Mouse (Mus musculus) midbrain, embryonic 16.5 days (tissue): ENCODE measurements around the gene Paqr7. TPM values are rescaled to one million over a fixed set of nuclear protein-coding genes. Genes with fewer than 3 reads are reported as not detected.
A peak's percentile ranks its signal among the peaks of the same experiment; 100 is the strongest.

Source experiments
- ATAC-seq: fragments of 200-750 bp; cut with Nextera tagmentation; 2 replicates; pipeline ENCODE4 v1.8.0; 2017; ENCODE audit warnings: moderate TSS enrichment
- H3K27ac ChIP-seq: fragments of 300-500 bp; sonication (generic); 2 replicates; pipeline ENCODE4 v1.5.1; 2014; ENCODE audit warnings: mild to moderate bottlenecking, low read length, mixed read lengths
- H3K27me3 ChIP-seq: fragments of 300-500 bp; sonication (generic); 2 replicates; pipeline ENCODE4 v1.6.1; 2014; ENCODE audit warnings: low read depth, low read length, mixed read lengths; ENCODE audit not compliant: control insufficient read depth, insufficient read depth
- H3K36me3 ChIP-seq: fragments of 300-500 bp; sonication (generic); 2 replicates; pipeline ENCODE4 v1.6.1; 2014; ENCODE audit warnings: mild to moderate bottlenecking, low read length, moderate library complexity, mixed read lengths; ENCODE audit not compliant: control insufficient read depth, insufficient read depth
- H3K4me1 ChIP-seq: fragments of 300-500 bp; sonication (generic); 2 replicates; pipeline ENCODE4 v1.6.1; 2014; ENCODE audit warnings: mild to moderate bottlenecking, low read length, mixed read lengths; ENCODE audit not compliant: control insufficient read depth, insufficient read depth
- H3K4me2 ChIP-seq: fragments of 300-500 bp; sonication (generic); 2 replicates; pipeline ENCODE4 v1.6.1; 2014; ENCODE audit warnings: mild to moderate bottlenecking, low read length, mixed read lengths
- H3K4me3 ChIP-seq: fragments of 300-500 bp; sonication (generic); 2 replicates; pipeline ENCODE4 v1.5.1; 2014; ENCODE audit warnings: low read depth, mild to moderate bottlenecking, low read length, moderate library complexity, mixed read lengths
- H3K9ac ChIP-seq: fragments of 300-500 bp; sonication (generic); 2 replicates; pipeline ENCODE4 v1.6.1; 2014; ENCODE audit warnings: low read depth, low read length, mixed read lengths
- H3K9me3 ChIP-seq: fragments of 300-500 bp; sonication (generic); replicated peaks from 2 replicates; pipeline ENCODE4 v1.6.1; 2014; ENCODE audit warnings: mild to moderate bottlenecking, low read length, mixed read lengths; ENCODE audit not compliant: control insufficient read depth, poor library complexity, severe bottlenecking
- WGBS: fragments of 180-500 bp; shearing (Covaris S2); extraction: QIAGEN DNeasy Blood & Tissue Kit; methylation state at CpG from one replicate; pipeline ENCODE4 v1.1.7; 2014; 5-methylcytosine and 5-hydroxymethylcytosine counted together
- polyA plus RNA-seq: library from polyadenylated mRNA; unstranded; fragments of >200 nt; fragmentation: Nextera tagmentation; extraction: Ambion mirVana; gene quantifications from 2 replicates; pipeline ENCODE4 v1.2.1, GENCODE M21; 2015

Gene Paqr7
- polyA plus RNA-seq, 1 experiment from 2014 or later, result 36.2 TPM

- Histone ChIP-seq H3K4me2 (peak overlapping the region; percentile 98), H3K9me3 (no peaks in the 10 kb centered on the region), H3K4me3 (peak overlapping the region; percentile 81), H3K27ac (peak overlapping the region; percentile 86), H3K4me1 (peaks cover 16% of the 10 kb centered on the region), H3K9ac (peak overlapping the region; percentile 86), H3K27me3 (no peaks in the 10 kb centered on the region), H3K36me3 (peaks cover 22% of the 10 kb centered on the region)
- under 1% methylated on average over 55 of the region's 57 CpGs for WGBS
- ATAC-seq, result peak; percentile 33; the same call in 1 of the 2 replicates
Observed at GRCm38 (mm10) chr4:134534124-134534886, 37.8 kb downstream of the Paqr7 start.

- under 1% methylated on average over 67 of the region's 71 CpGs for WGBS
- H3K36me3 ChIP-seq, result peaks cover 19% of the 10 kb centered on the region
- H3K9ac ChIP-seq, result peak within 1 kb of the TSS; percentile 86
- H3K9me3 ChIP-seq, result no peaks in the 10 kb centered on the region
- H3K4me1 ChIP-seq, result peaks cover 16% of the 10 kb centered on the region
- H3K27me3 ChIP-seq, result no peaks in the 10 kb centered on the region
- peak within 1 kb of the TSS; percentile 98 for H3K4me2 ChIP-seq
- peak within 1 kb of the TSS; percentile 81 for H3K4me3 ChIP-seq
- peak; percentile 98 for ATAC-seq
- H3K27ac ChIP-seq, result peak within 1 kb of the TSS; percentile 86
Observed at GRCm38 (mm10) chr4:134534932-134535786, 38.7 kb downstream of the Paqr7 start, which contains the start of gene Mtfr1l. Gene Mtfr1l, minus strand, starts transcription at chr4:134535387.

GRCm38 (mm10) chr4:134535787-134536151, 39.3 kb downstream of the Paqr7 start:
- H3K9me3 ChIP-seq, result no peaks in the 10 kb centered on the region
- peaks cover 16% of the 10 kb centered on the region for H3K4me1 ChIP-seq
- 5% methylated on average over 8 of the region's 8 CpGs for WGBS
- peak overlapping the region; percentile 86 for H3K27ac ChIP-seq
- peak; percentile 18; the same call in 1 of the 2 replicates for ATAC-seq
- H3K4me3 ChIP-seq, result peak overlapping the region; percentile 81
- no peaks in the 10 kb centered on the region for H3K27me3 ChIP-seq
- peaks cover 13% of the 10 kb centered on the region for H3K36me3 ChIP-seq
- H3K4me2 ChIP-seq, result peak overlapping the region; percentile 98
- peak overlapping the region; percentile 86 for H3K9ac ChIP-seq

- H3K27me3 ChIP-seq, result no peaks in the 10 kb centered on the region
- no peaks in the 10 kb centered on the region for H3K9me3 ChIP-seq
- H3K4me3 ChIP-seq, result no peak overlapping the region
- H3K36me3 ChIP-seq, result peaks cover 17% of the 10 kb centered on the region; the same call in 1 of the 2 replicates
- 72% methylated on average over 10 of the region's 10 CpGs for WGBS
- ATAC-seq, result no peak
- H3K27ac ChIP-seq, result no peak overlapping the region
- H3K4me2 ChIP-seq, result no peak overlapping the region
- H3K4me1 ChIP-seq, result peaks cover 10% of the 10 kb centered on the region
- no peak overlapping the region for H3K9ac ChIP-seq
Observed at GRCm38 (mm10) chr4:134538997-134539580, 42.6 kb downstream of the Paqr7 start.

- Histone ChIP-seq H3K9me3 (no peaks in the 10 kb centered on the region), H3K27me3 (no peaks in the 10 kb centered on the region), H3K9ac (no peak overlapping the region), H3K4me2 (no peak overlapping the region), H3K4me3 (no peak overlapping the region), H3K4me1 (peaks cover 2% of the 10 kb centered on the region; the same call in 1 of the 2 replicates), H3K36me3 (peaks cover 20% of the 10 kb centered on the region; the same call in 1 of the 2 replicates), H3K27ac (no peak overlapping the region)
- WGBS, result 94% methylated on average over 9 of the region's 9 CpGs
- ATAC-seq, result no peak
Observed at GRCm38 (mm10) chr4:134542726-134543125, 46.2 kb downstream of the Paqr7 start.

GRCm38 (mm10) chr4:134543261-134543660, 46.8 kb downstream of the Paqr7 start:
- H3K9ac ChIP-seq, result no peak overlapping the region
- peak; percentile 61 for ATAC-seq

GRCm38 (mm10) chr4:134546814-134547705, 50.6 kb downstream of the Paqr7 start:
- Histone ChIP-seq H3K9ac (no peak overlapping the region), H3K36me3 (peaks cover 23% of the 10 kb centered on the region), H3K4me1 (peaks cover 12% of the 10 kb centered on the region; the same call in 1 of the 2 replicates), H3K27me3 (no peaks in the 10 kb centered on the region), H3K4me3 (no peak overlapping the region), H3K27ac (no peak overlapping the region), H3K9me3 (peaks cover 4% of the 10 kb centered on the region; the same call in 1 of the 2 replicates), H3K4me2 (no peak overlapping the region)
- WGBS, result 69% methylated on average over 9 of the region's 9 CpGs
- no peak for ATAC-seq

More at GRCm38 (mm10) chr4:134543261-134543660, 46.8 kb downstream of the Paqr7 start:
- Histone ChIP-seq H3K36me3 (peaks cover 20% of the 10 kb centered on the region; the same call in 1 of the 2 replicates), H3K9me3 (no peaks in the 10 kb centered on the region), H3K4me3 (no peak overlapping the region), H3K27ac (no peak overlapping the region), H3K4me1 (peaks cover 4% of the 10 kb centered on the region; the same call in 1 of the 2 replicates), H3K4me2 (no peak overlapping the region), H3K27me3 (no peaks in the 10 kb centered on the region)
- WGBS, result 2% methylated on average over 5 of the region's 5 CpGs
